Mouse (Mus musculus) small intestine, adult 2 months (tissue): ENCODE data around the gene Camk2d.

Experiments used
- CTCF ChIP-seq: fragments of 200-500 bp; IDR thresholded peaks from 2 replicates; pipeline ENCODE4 v1.5.1; 2012; ENCODE audit warnings: low read depth, mild to moderate bottlenecking, control low read depth, inconsistent platforms, low read length, moderate library complexity, mixed read lengths; ENCODE audit not compliant: insufficient replicate concordance, insufficient read length; ENCODE audit errors: extremely low read depth
- POLR2A ChIP-seq: fragments of 200-500 bp; IDR thresholded peaks from 2 replicates; pipeline ENCODE4 v1.6.1; 2012; ENCODE audit warnings: low read depth, mild to moderate bottlenecking, control low read depth, inconsistent platforms, low read length, moderate library complexity

- no peak for TF ChIP-seq CTCF
- no peak for TF ChIP-seq POLR2A
Measured at GRCm38 (mm10) chr3:126777101-126777500, 181.0 kb downstream of the Camk2d start.
